Mouse (Mus musculus): ENCODE measurements at regions not wholly inside any gene's neighbourhood (a gene's known extent, or its start where the extent isn't known, plus 50 kb on each side); places are given as distances from the start of the nearest gene placed in this dataset.

DNA sequence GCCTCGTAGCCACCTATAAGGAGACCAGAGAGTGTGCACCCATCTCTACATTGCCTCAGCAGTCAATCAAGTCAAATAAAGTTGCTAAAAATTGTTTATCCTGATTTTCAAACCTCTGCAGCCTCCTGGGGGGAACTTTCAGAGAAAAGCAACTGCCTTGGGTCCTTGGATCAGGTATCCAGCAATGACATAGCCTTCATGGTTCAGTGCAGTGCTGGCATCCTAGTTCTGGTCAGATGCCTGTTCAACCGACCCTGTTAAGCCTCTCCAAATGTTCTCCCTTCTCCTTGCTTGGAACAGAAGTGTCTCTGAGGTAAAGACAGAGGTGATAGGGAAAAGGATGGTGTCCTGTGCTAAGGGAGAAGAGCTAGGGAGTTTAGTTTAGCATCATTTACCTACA lies 64.7 kb upstream of the Ppm1h start:
- TF ChIP-seq CTCF (IDR thresholded peaks at IDR 0.05; ENCODE audit: borderline replicate concordance, insufficient read depth, low read depth, low read length) = no peak
- TF ChIP-seq POLR2A (IDR thresholded peaks at IDR 0.05; ENCODE audit: borderline replicate concordance, insufficient read depth, low read length) = no peak

Measured in cerebellum, adult 2 months (tissue).